Mouse (Mus musculus) NIH3T3 (cell line): ENCODE data around the gene 1700029F12Rik.
"Not testable (repeated sequence)": the region's sequence is repeated elsewhere in the genome, so short reads cannot be mapped to it uniquely, and the experiment has no call there.

Experiments used
- DNase-seq: peaks from one replicate; pipeline ENCODE4 v3.0.0-alpha.2; 2012; ENCODE audit warnings: low read depth

1700029F12Rik gene

DNA sequence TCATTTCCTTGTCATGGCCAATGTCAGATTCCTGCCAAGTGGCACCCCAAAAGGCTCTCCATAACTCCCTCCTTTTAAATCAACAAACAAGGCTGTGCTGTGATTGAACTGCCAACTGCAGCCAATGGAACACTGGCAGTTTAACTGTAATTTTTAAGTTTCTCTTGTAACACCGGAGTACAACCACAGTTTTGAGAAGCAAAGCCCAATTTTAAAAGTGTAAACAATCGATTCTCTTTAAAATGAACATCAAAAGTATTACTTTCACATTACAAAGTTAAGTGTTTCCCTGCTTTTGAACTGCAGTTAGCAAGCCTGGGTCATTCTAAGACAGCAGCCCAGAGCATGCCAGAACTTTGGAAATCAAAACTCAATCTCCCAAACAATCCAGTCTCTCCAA is at the start of gene 1700029F12Rik:
Gene 1700029F12Rik, minus strand, starts transcription at position 101 of the 400 bp plus-strand sequence.
- DNase-seq, result no peak

DNA sequence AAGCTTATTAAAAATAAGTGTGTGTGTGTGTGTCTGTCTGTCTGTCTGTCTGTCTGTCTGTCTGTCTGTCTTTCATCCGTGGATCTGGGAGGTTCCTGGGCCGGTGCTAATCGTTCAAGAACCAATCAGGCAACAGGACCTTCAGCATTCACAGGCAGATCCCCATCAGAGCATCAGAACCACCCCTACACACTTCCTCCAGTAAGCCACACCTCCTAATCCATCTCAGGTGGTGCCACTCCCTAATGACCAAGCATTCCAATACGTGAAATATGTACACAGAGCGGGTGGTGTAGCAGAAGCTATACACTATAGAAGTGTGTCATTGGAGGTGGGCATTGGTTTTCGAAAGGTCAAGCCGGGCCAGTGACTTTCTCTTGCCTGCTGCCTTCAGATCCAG is 48.3 kb upstream of the 1700029F12Rik start:
- no peak for DNase-seq

DNA sequence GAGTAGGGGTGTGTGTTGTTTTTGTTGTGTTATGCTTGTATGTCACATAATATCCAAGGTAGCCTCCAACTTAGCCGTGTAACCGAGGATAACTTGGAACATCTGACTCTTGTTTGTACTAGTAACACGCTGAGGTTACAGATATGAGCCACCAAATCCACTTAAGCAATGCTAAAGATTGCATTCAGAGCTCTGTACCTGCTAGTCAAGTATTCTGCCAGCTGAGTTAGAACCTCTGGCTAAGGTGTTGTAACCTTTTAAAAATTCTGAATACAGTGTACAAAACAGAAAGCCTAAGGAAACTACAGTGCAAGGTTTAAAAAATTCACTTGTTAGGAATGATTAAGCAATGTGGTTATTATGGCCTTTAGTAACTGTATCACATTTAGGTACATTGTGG is 46.5 kb upstream of the 1700029F12Rik start:
- DNase-seq, result no peak

DNA sequence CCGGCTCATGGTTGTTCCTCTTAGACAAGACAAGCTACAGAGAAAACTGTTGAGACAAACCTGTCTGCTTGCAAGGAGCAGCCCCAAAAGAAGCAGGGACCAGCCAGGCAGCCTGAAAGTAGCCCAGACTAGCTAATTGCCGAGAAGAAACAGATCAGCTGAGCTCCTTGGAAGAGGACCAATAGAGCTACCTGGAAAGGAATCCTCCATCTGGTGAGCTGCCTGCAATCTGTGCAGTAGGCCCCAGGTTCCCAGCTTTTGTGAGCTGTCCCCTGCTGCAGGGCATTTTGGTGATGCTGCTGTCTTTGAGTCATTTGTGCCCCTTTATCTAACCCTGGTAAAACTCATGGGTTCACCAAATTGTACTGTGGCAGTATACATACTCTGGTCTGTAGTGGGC is 46.0 kb upstream of the 1700029F12Rik start:
- DNase-seq, result no peak

DNA sequence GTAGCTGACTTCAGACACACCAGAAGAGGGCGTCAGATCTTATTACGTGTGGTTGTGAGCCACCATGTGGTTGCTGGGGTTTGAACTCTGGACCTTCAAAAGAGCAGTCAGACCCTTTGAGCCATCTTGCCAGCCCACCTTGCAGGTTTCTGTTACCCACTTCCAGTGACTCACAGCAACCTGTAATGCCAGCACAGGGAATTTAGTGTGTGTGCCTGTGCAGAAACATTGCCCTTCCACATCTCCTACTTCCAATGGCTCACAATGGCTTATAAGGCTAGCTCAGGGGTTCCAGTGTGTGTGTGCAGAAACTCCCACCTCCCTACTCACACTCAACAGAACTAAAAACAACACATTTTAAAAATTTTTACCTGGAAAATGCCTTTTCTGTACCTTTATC is 43.4 kb upstream of the 1700029F12Rik start:
- no peak for DNase-seq

DNA sequence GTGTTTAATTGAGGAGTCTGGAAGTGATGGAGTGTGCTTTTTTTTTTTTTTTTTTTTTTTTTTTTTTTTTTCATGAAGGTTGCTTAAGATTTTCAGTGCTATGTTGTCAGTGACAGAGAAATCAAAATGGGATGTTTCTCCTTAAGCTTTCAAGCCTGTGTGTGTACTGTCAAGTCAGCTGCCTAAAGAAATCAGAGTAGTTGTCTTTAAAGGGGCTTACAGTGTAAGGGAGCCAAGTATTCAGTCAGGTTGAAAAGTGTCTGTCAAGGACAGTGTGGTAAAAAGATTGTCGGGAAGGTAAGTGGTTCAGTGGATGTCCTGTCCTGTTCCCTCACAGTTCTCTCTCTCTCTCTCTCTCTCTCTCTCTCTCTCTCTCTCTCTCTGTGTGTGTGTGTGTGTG is 39.3 kb upstream of the 1700029F12Rik start:
- no peak for DNase-seq

DNA sequence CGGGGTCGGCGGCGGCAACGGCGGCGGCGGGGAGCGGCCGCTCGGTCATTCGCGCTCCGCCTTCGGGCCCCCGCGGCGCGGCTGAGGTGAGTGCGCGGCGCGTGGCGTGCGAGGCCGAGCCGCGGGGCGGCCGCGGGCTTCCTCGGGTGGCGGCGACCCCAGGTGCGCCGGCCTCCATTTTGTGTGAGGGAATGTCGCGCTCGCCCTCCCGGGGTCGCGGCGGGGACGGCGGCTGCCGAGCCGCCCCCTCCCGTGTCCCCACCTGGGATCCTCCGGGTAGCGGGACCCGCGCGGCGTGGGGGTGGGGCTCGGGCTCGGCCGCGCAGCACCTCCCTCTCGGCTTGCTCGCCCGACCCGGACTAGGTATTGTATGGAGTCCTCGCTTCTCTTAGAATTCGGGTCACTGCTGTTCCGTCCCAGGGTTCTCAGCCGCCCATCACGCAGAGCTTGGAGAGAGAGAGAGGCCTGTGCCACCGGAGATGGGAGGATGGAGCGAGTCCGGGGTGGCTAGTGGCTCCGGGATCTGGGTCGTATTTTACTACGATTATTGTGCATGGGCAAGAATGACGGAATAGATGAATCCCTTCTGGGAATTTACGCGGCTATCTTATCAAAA is 37.6 kb upstream of the 1700029F12Rik start:
- DNase-seq, result no peak

DNA sequence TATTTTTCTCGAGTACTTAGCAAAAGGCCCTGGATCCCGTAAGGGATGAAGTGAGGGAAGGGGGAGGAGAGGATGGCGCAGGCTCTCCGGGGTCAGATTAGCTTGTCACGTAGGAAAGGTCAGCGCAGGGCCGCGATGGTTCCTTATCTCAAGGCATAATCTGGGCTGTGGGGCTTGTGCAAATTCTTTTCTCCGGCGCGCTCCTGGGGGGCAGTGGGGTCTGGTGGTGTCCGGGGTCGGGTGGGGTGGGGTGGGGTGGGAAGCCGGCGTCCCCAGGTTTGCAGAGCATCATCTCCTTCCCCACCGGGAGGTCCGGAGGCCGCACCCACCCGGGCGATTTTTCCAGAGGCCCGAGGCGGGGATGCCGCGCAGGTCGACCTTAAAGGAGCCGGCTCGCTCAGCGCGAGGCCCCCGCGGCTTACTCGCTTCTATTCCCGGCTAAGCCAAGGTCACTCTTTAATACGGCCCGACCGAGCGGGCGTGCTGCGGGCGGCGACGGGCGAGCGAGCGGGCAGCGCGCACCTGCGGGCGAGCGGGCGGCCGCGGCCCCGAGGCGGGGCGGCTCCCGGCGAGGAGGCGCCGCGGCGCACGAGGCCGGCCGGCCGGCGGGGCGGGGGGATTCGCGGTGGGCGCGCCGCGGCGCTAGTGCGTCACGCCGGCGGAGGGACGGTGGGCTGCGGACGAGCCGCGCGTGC is 36.9 kb upstream of the 1700029F12Rik start:
- no peak for DNase-seq

DNA sequence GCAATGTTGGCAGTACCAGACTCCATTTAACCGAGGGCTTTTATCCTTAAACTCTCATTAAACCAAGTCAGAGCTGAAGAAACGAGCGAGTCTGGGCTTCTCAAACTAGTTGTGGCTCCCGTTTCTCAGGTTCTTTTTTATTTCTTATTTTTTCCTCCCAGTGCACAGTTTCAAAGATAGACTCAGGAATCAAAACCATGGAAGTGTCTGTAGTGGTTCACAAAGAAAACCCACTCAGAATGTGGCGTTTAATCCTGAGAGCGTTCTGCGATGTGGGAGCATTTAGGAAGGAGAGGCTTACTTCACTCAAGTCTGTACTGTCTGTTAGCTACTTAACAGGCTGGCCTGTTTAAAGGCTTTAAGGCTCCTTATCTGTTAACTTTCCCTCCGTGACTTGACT is 34.0 kb upstream of the 1700029F12Rik start:
- no peak for DNase-seq

DNA sequence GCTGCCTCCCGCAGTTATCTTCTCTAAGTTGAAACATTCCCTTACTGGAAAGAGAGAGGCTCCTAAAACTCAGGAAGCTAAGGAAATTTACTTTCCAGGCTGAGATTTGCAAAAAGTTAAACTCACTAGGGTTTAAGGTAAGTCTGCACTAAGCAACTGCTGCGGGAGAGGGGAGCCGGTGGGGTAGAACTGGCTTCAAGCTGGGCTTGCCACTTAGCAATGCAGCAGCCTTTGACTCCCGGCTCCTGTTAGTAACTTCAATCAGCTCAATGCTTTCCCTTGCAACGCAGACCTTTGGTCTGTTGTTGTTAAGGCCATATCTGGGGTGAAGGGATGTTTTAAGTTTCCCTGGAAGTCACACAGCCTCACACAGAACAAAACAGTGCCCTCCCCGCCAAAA is 33.5 kb upstream of the 1700029F12Rik start:
- no peak for DNase-seq

DNA sequence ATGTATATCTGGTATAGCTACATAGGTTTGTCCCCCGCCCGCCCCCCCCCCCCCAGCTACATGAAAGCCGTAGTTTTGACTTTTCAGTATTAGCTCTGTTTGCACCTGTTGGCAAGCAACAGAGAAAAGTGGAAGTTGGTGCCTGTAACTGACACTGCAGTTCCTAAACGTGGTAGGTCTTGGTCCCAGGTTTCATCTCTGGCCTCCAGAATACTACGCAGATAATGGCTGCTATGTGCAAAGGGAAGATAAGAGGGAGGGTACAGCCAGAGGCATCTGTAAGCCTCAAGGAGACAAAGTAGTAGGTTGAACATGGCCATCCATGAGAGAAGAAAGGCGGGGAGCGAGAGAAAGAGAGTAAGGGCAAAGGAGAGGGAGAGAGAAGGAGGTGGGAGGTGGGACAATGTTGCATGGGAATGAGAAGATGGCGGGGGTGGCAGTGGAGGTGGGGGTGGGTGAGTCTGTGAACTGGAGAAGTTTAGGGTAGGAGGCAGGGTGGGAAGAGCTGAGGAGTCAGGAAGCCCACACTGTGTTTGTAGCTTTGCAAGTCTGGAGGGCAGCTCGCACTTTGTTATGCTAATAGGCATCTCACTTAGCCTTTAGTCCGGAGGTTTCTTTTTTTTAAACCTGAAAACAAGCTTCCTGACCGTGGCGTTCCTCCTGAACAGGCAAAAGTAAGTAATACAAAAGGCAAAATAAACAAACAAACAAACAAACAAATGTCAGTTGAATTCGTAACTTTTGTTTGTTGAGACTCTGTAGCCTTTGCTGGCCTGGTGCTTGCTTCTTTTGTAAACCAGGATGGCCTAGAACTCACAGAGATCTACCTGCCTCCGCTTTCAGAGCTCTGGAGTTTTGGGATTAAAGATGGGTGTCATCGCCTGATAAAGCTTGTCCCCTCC is 32.7 kb upstream of the 1700029F12Rik start, which contains the start of gene Fam169a:
Gene Fam169a, plus strand, starts transcription at position 638 of the 902 bp plus-strand sequence.
- no peak for DNase-seq

DNA sequence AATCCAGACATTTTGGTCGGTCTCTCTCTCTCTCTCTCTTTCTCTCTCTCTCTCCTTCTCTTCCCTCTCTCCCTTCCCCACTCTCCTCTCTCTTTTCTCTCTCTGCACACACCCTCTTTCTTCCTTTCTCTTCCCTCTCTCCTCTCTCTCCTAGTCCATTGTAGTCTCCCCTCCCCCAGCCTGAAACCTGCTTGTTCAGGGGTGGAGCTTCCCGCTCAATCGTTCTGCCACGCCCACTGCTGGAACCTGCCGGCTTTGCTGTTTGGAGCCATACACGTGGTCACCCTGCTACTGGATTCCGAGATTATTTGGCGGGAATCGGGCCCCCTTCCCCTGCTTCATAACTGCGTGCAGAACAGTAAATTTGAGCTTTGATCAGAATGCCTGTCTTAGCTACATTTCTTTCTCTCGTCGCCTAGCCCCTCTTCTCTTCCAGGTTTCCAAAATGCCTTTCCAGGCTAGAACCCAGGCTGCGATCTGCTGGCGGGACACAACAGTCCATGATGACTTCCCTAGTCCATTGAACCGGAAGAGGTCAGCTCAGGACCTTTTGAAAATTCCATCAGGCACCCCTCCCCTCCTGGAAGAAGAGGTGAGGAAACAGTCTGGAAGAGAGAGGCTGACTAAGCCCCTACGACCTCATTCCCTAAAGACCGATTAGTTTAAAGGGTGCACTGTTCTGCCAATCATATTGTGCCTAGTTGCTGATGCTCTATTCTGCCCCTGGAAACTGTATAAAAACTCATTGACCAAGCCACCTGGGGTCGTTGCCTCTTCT is 30.9 kb upstream of the 1700029F12Rik start:
- not testable (repeated sequence) for DNase-seq

DNA sequence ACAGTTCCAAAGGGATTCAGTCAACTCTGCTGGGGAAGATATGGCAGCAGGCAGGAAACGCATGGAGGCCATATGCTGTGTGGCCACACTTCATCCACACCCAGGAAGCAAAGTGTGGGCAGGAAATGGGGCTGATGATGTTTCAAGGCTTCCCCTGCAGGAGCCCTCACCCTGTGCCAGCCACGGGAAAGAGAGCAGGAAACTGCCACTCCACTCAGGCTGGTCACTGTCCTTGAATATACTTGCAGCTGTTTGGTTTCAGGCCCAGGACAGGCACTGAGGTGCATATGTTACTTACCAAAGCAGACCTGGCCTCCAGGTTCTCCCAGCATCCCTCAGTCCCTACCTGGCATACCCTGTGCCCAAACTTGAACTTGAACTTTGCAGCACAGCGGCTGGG is 30.3 kb upstream of the 1700029F12Rik start:
- DNase-seq, result no peak

DNA sequence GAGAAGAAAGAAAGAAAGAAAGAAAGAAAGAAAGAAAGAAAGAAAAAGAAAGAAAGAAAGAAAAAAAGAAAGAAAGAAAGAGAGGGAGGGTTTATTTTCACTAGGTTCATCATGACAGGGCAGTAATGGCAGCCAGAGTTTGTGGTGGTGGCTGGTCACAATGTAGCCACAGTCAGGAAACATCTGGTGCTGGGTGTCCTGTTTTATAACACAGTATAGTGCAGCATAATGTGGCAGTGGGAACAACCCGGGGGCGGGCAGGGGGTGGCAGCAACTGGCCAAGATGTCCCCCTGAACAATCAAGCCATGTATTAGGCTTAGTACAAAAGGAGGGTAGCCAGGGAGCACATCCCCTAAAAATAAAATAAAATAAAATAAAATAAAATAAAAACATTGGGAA is 29.3 kb upstream of the 1700029F12Rik start:
- no peak for DNase-seq

DNA sequence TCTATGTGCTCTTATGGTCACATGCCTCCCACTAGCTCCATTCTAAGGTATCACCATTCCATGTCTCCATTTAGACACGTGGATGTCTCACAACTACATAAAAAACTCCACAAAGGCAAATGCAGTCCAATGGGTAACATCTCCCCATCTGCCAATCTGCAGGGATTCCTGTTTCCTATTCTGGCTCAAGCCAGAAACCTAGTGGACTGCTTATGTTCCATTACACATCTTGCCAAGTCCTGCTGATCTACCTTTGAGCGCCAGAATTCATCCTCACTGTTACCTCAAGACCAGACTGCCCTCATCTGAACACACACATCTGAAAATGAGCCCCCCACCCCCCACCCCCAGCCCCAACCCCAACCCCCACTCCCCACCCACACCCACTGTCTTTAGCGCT is 28.0 kb upstream of the 1700029F12Rik start:
- no peak for DNase-seq

DNA sequence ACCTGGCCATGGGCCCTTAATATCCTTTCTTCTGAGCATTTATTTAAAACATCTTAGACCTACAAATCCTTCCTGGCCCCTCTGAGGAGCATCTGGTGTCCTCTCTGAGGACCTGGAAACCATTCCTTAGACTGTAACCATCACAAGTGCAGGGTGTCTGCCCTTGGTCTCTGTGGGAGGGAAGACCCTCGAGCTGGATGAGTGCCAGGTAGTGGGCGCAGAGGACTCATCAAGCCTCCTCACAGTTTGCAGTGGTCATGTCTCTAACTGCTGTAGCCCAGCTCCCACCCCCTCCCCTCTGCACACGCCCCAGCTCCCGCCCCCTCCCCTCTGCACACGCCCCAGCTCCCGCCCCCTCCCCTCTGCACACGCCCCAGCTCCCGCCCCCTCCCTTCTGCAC is 26.2 kb upstream of the 1700029F12Rik start:
- DNase-seq, result no peak

DNA sequence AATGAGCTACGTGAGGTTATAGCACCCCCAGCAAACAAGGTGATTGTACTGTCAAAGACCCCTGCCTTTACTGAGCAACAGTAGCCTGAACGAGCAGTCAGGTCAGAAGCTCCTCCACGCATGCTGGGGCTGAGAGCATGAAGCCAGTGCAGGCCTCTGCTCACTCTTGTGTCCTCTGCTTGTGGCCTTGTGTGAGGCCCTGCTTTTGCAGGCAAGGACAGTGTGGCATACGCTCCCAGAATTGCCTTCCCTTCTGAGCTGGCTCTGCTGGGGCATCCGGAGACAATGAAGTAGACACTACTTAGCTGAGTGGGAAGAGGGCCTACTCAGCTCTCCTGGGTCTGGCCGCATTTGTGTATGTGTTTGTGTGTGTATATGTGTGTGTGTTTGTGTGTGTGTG is 25.6 kb upstream of the 1700029F12Rik start:
- no peak for DNase-seq

DNA sequence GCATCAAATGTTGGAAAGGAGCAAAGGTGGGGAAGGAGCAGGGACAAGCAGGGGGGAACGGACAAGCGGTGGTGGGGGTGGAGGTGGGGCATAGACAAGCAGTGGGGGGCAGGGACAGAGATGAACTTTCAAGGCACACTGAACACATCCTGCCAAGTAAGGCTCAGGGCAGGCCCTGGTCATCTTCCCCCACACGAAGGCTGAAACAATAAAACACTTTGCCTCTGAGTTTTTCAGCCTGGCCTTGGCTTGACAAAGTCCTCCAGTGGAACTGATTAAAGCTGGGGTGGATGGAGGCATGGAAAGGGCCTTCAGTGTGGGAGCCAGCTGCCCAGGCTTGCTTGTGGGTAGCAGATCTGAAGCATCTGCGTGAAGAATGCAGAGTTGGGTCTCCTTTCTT is 23.7 kb upstream of the 1700029F12Rik start:
- DNase-seq, result no peak

DNA sequence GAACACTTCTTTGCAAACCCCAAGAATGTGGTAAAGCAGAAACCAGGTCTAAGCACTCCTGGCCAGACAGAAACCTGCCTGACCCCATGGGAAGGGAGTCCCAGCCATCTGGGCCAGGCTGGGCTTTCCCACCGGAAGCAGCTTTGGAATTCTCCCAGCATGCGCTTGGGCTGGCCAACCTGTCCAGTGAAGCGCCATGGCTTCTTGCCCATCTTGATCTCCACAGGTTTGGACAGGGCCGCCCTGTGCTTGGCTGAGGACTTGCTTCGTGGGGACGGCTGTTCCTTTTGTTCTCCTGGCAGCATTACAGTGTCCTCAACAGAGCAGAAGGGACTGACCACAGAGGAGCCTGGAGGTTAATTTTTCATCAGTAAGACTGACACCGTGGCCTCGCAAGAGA is 19.7 kb upstream of the 1700029F12Rik start:
- peak; percentile 9 for DNase-seq

DNA sequence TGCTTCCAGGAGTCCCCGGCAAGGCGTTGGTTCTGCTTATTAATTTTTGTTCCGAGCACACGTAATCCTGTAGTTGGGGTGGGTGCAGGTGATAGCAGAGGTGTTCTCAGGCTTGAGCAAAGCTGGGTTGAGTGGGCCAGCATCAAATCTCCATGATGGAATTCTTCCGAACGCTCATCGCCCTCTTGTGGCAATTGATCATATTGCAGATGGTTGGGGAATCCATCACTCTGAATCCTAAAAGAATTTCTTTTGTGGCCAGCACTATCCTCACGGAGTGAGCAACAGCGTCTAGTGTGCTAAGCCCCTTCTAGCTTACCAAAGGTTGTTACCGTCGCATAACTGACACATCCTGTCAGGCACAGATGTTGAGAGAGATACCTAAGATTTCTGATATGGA is 18.5 kb upstream of the 1700029F12Rik start:
- DNase-seq, result peak; percentile 88

DNA sequence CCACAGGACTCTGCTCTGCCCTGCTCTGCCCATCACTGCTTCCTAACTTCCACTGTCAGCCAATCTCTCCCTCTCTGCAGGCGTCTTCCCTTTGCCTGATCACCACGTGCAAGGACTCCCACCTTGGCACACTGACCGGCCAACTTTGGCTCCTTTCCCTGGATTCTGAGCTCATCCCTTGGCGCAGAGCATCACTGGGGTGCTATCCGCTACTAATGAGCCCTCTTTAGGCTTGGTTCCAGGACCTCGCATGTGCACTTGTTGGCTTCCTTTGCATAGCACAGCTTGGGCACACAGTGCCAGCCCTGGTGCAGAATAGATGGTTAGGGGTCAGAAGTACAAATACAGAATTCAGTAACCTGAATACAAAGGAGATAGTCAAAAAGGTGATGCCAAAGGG is 17.0 kb upstream of the 1700029F12Rik start:
- peak; percentile 52 for DNase-seq

DNA sequence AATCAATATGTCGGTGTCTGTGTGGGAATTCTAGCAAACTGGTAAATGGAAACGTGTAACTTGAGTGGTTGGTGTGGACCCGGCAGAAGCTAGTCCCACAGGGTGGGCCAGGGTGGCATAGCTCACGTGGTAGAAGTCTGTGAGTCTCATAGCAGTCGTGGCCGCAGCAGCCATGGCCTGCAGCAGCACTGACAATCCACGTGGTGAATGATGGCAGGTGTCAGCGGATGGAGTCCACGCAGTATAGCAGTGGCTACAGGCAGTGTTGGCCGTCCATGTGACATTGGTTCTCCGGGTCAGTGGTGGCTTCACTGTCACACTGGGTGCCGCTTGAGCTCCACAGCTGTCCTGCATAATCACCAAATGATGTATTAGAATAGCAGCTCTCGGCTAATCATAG is 4.1 kb downstream of the 1700029F12Rik start:
- DNase-seq, result no peak
